Mouse (Mus musculus) T-helper 2 cell (primary cell): Measurements from ENCODE around the gene Mrpl14.

Experiments used
- in situ Hi-C: fragments of 300-600 bp; cut with MboI, MseI; formaldehyde crosslinking; loops from one replicate; pipeline ENCODE4 v1.15.1; 2025; ENCODE audit warnings: high pct_unique_total_duplicates

Gene Mrpl14

GRCm38 (mm10) chr17:45723732-45724573 lies 37.8 kb downstream of the Mrpl14 start:
- in situ Hi-C loops: loop anchor here (5.0 kb wide), 1 partner anchor 37 kb away; the partner anchor contains the start of genes Mrpl14 and Tmem63b

- in situ Hi-C loops: loop anchor here (5.0 kb wide), 1 partner anchor 37 kb away; the partner anchor contains the start of genes Mrpl14 and Tmem63b
Measured at GRCm38 (mm10) chr17:45724574-45724921, 38.4 kb downstream of the Mrpl14 start.

GRCm38 (mm10) chr17:45726249-45726648 lies 40.1 kb downstream of the Mrpl14 start:
- in situ Hi-C loops: loop anchor here (5.0 kb wide), 2 partner anchors 64 to 416 kb away; partner anchors contain the start of gene Rsph9

GRCm38 (mm10) chr17:45727481-45727880 lies 41.4 kb downstream of the Mrpl14 start:
- in situ Hi-C loops: loop anchor here (5.0 kb wide), 2 partner anchors 65 to 415 kb away; partner anchors contain the start of gene Rsph9

GRCm38 (mm10) chr17:45727983-45728723 lies 42.0 kb downstream of the Mrpl14 start:
- in situ Hi-C loops: loop anchor here (5.0 kb wide), 2 partner anchors 66 to 414 kb away; partner anchors contain the start of gene Rsph9

- in situ Hi-C loops: loop anchor here (5.0 kb wide), 2 partner anchors 67 to 413 kb away; partner anchors contain the start of gene Rsph9
Measured at GRCm38 (mm10) chr17:45729387-45729786, 43.3 kb downstream of the Mrpl14 start.

GRCm38 (mm10) chr17:45730696-45731095 lies 44.6 kb downstream of the Mrpl14 start:
- in situ Hi-C loops: no loop called here

GRCm38 (mm10) chr17:45731172-45731864 lies 45.2 kb downstream of the Mrpl14 start:
- in situ Hi-C loops: no loop called here

- in situ Hi-C loops: no loop called here
Measured at GRCm38 (mm10) chr17:45733038-45733734, 47.1 kb downstream of the Mrpl14 start.

GRCm38 (mm10) chr17:45733735-45734301 lies 47.7 kb downstream of the Mrpl14 start, which contains the start of gene 1600014C23Rik:
TSS of gene 1600014C23Rik (minus strand) at chr17:45733844.
- in situ Hi-C loops: no loop called here

GRCm38 (mm10) chr17:45734333-45734732 lies 48.2 kb downstream of the Mrpl14 start:
- in situ Hi-C loops: no loop called here

- in situ Hi-C loops: loop anchor here (5.0 kb wide), 1 partner anchor 297 kb away; the partner anchor contains the start of gene Vegfa
Measured at GRCm38 (mm10) chr17:45734881-45735280, 48.8 kb downstream of the Mrpl14 start.

- in situ Hi-C loops: loop anchor here (5.0 kb wide), 1 partner anchor 297 kb away; the partner anchor contains the start of gene Vegfa
Measured at GRCm38 (mm10) chr17:45735382-45736310, 49.5 kb downstream of the Mrpl14 start.

GRCm38 (mm10) chr17:45736311-45737077 lies 50.4 kb downstream of the Mrpl14 start:
- in situ Hi-C loops: loop anchor here (5.0 kb wide), 1 partner anchor 296 kb away; the partner anchor contains the start of gene Vegfa

GRCm38 (mm10) chr17:45737078-45737601 lies 51.0 kb downstream of the Mrpl14 start:
- in situ Hi-C loops: loop anchor here (5.0 kb wide), 1 partner anchor 295 kb away; the partner anchor contains the start of gene Vegfa

- in situ Hi-C loops: no loop called here
Measured at GRCm38 (mm10) chr17:45742371-45743147, 56.4 kb downstream of the Mrpl14 start.

GRCm38 (mm10) chr17:45745629-45746028 lies 59.5 kb downstream of the Mrpl14 start:
- in situ Hi-C loops: no loop called here
